Mouse (Mus musculus): ENCODE measurements around the gene Dcaf1. TPM values are rescaled to one million over a fixed set of nuclear protein-coding genes. Genes with fewer than 3 reads are reported as not detected.

Gene Dcaf1
- polyA plus RNA-seq, 1 experiment from 2014 or later = 21.8 TPM

DNA sequence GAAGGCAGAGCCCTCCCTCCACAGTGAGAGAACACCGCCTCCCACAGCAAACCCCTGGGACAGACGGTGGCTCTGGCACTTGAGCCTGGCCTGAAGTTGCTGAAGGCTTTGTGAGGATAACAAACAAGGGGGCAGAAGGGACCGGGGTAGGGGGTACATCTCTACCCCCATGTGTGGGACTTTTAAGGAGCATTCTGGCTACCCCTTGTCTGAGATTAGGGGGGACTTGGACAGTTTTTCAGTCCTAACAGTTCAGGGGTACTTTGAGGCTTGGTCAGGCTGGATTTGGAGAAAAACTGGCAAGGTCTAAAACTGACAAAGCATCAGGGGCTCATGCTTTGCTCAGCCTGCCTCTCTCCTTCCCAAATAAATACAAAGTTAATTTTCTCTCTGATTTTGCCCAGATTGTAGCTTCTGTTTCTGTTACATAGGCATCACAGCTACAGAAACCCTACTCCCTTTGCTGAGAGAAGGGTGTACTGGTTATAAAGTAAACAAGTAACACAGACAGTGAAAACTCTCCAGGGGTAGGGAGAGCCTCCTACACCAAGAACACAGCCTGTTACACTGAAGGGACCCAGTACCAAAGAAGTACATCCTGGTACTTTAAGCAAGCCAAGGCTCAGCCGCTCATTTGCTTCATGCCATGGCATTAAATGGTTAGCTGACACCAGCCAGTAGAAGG, 59.5 kb downstream of the Dcaf1 start:
- H3K9ac ChIP-seq = 0 out of 2 replicates have a peak overlapping the region, but pooled peaks have one; percentile 24
- H3K4me3 ChIP-seq = no peak overlapping the region
- H3K4me1 ChIP-seq = peaks cover 40% of the 10 kb centered on the region
- ATAC-seq (ENCODE audit: insufficient number of reproducible peaks, insufficient read depth, low FRiP score, low TSS enrichment) = no peak
- H3K36me3 ChIP-seq = peaks cover 79% of the 10 kb centered on the region
- 61% methylated on average over 4 of the region's 4 CpGs for WGBS
- H3K9me3 ChIP-seq = no peaks in the 10 kb centered on the region
- no peaks in the 10 kb centered on the region for H3K27me3 ChIP-seq
- no peak overlapping the region for H3K4me2 ChIP-seq (replicated peaks)
- H3K27ac ChIP-seq = no peak overlapping the region

DNA sequence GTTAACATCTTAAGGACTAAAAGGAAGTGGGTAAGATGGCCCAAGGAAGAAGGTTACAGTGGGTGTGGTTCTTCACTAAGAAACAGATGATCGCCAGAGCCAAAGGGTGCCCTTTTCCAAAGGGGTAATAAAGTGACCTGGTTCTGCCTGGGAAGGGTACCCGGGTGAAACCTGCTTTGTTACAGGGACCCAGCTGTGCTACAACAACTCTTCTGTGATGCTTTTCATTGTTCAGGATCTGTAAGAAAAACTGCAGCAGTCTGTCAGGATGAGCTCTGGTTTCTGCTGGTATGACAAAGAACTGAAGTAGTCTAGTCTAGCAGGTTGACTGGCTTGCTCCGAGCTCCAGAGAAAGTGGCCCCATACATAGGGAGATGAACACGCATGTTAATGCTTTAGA, 60.5 kb downstream of the Dcaf1 start:
- no peak overlapping the region for H3K27ac ChIP-seq
- peaks cover 71% of the 10 kb centered on the region for H3K36me3 ChIP-seq
- WGBS = 76% methylated on average over 4 of the region's 4 CpGs
- peaks cover 40% of the 10 kb centered on the region for H3K4me1 ChIP-seq
- no peaks in the 10 kb centered on the region for H3K9me3 ChIP-seq
- no peak overlapping the region for H3K4me2 ChIP-seq (replicated peaks)
- ATAC-seq (ENCODE audit: insufficient number of reproducible peaks, insufficient read depth, low FRiP score, low TSS enrichment) = no peak
- H3K9ac ChIP-seq = no peak overlapping the region
- no peak overlapping the region for H3K4me3 ChIP-seq
- H3K27me3 ChIP-seq = no peaks in the 10 kb centered on the region

- ATAC-seq (ENCODE audit: insufficient number of reproducible peaks, insufficient read depth, low FRiP score, low TSS enrichment) = no peak
- WGBS = 83% methylated on average over 3 of the region's 3 CpGs
- Histone ChIP-seq H3K36me3 (peaks cover 66% of the 10 kb centered on the region), H3K4me1 (peaks cover 44% of the 10 kb centered on the region), H3K9ac (peak overlapping the region; percentile 24; the same call in 1 of the 2 replicates), H3K27ac (no peak overlapping the region), H3K9me3 (no peaks in the 10 kb centered on the region), H3K27me3 (no peaks in the 10 kb centered on the region), H3K4me2 (replicated peaks) (peak overlapping the region; percentile 95), H3K4me3 (peak overlapping the region; percentile 99; the same call in 1 of the 2 replicates)
Observed at GRCm38 (mm10) chr9:106883085-106883484, 61.4 kb downstream of the Dcaf1 start.

DNA sequence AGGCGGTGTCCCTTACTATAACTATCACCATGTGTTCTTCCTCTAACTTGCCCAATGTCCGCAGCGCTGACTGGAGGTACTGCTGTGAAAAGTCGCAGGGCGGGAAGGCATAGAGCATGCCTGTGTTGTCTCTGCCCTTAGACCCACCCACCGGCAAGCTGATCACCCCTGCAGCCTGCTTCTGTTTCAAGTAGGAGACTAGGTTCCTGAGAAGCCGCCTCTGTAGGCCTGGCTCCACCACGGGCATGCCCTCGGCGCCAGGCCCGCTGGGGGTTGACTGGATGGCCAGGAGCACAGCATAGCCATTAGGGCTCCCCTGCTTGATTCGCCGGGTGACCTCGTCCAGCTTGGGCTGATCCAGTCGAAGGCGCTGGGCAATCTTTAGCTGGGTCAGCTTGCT, 62.6 kb downstream of the Dcaf1 start:
- H3K9ac ChIP-seq = peak overlapping the region; percentile 98
- no peaks in the 10 kb centered on the region for H3K9me3 ChIP-seq
- H3K27me3 ChIP-seq = no peaks in the 10 kb centered on the region
- WGBS = 23% methylated on average over 16 of the region's 16 CpGs
- peak overlapping the region; percentile 95 for H3K4me2 ChIP-seq (replicated peaks)
- peak overlapping the region; percentile 31; the same call in 1 of the 2 replicates for H3K27ac ChIP-seq
- ATAC-seq (ENCODE audit: insufficient number of reproducible peaks, insufficient read depth, low FRiP score, low TSS enrichment) = no peak
- H3K4me1 ChIP-seq = peaks cover 44% of the 10 kb centered on the region
- peaks cover 65% of the 10 kb centered on the region for H3K36me3 ChIP-seq
- H3K4me3 ChIP-seq = peak overlapping the region; percentile 99

DNA sequence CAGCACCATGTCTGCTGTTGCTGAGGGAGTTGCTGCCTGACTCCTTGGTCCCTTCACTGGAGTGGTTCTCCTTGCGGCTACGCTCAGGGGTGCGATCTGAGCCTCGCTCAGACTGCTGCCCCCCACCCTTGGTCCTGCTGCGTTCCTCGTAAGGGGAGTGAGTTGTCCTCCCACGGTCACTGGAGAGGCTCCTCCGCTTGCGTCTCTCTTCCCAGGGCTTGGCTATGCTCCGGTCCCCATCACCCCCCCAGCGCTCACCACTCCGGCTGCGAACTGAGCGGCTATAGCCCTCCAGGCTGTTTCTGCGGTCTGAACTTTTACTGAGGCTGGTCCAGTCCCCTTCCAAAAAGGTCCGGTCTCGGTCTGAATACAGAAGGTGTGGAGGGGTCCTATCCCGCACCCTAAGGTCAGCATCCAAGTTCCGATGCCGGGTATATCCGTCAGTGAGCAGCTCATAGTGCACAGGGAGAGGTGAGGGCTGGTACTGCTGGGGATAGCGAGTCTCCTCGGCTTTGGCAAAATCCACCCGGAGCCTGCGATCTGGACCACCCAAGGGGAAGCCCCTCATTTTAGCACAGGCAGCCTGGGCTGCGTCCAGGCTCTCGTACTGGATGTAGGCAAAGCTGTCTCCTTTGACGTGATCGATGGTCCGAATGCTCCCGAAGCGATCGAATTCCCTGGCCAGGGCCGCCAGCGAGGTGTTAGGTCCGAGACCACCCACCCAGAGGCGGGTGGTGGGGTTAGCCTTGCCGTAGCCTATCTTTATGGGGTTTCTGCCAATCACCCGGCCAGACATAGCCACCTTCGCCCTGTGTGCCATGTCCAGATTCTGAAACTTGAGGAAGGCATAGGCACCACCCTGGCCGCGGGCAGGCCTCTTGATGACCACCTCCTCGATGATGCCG, 63.6 kb downstream of the Dcaf1 start:
- Histone ChIP-seq H3K9me3 (no peaks in the 10 kb centered on the region), H3K4me3 (peak overlapping the region; percentile 99), H3K36me3 (peaks cover 67% of the 10 kb centered on the region), H3K4me1 (peaks cover 51% of the 10 kb centered on the region), H3K27me3 (no peaks in the 10 kb centered on the region), H3K27ac (peak overlapping the region; percentile 92; the same call in 1 of the 2 replicates), H3K4me2 (replicated peaks) (peak overlapping the region; percentile 95), H3K9ac (peak overlapping the region; percentile 98)
- 21% methylated on average over 44 of the region's 44 CpGs for whole genome bisulfite sequencing
- no peak for ATAC-seq (ENCODE audit: insufficient number of reproducible peaks, insufficient read depth, low FRiP score, low TSS enrichment)

DNA sequence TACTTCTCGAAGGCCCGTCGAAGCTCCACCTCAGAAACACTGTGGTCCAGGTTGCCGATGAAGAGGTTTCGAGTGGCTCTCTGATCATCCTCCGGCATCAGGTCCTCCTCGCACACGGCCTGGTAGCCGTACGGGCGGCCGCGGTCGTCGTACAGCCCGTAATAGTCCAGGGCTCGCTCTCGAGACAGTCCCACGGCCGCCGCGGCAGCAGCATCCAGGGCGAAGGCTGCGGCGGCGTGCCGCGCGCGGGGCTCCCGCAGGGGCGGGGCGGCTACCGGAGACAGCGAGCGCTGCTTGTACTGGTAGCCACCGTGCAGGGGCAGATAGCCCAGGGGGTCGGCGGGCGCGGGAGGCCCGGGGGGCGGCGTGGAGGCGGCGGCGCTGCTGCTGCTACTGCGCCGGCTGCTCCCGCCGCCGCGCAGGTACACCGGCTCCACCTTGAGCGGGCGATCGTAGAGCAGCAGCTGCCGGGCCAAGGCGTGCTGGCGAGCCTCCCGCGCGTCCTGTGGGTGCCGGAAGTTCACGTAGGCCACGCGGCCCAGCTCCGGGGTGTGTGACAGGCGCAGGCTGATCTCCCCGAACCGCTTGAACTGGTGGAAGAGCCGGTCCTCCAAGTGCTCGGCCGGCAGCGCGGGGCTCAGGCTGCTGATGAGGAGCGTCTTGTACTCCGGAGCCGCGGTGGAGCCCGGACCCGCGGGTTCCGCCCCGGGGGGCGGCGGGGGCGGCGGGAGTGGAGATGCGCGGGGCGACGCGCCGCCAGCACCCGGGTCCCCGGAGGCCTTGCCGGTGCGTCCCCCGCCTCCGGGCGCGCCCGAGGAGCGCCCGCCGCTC, 64.4 kb downstream of the Dcaf1 start:
- Histone ChIP-seq H3K4me3 (peak overlapping the region; percentile 99), H3K27me3 (no peaks in the 10 kb centered on the region), H3K9ac (peak overlapping the region; percentile 98), H3K36me3 (peaks cover 70% of the 10 kb centered on the region), H3K9me3 (no peaks in the 10 kb centered on the region), H3K4me2 (replicated peaks) (peak overlapping the region; percentile 95), H3K4me1 (peaks cover 60% of the 10 kb centered on the region), H3K27ac (peak overlapping the region; percentile 92)
- under 1% methylated on average over 89 of the region's 107 CpGs for WGBS
- ATAC-seq (ENCODE audit: insufficient number of reproducible peaks, insufficient read depth, low FRiP score, low TSS enrichment) = no peak

DNA sequence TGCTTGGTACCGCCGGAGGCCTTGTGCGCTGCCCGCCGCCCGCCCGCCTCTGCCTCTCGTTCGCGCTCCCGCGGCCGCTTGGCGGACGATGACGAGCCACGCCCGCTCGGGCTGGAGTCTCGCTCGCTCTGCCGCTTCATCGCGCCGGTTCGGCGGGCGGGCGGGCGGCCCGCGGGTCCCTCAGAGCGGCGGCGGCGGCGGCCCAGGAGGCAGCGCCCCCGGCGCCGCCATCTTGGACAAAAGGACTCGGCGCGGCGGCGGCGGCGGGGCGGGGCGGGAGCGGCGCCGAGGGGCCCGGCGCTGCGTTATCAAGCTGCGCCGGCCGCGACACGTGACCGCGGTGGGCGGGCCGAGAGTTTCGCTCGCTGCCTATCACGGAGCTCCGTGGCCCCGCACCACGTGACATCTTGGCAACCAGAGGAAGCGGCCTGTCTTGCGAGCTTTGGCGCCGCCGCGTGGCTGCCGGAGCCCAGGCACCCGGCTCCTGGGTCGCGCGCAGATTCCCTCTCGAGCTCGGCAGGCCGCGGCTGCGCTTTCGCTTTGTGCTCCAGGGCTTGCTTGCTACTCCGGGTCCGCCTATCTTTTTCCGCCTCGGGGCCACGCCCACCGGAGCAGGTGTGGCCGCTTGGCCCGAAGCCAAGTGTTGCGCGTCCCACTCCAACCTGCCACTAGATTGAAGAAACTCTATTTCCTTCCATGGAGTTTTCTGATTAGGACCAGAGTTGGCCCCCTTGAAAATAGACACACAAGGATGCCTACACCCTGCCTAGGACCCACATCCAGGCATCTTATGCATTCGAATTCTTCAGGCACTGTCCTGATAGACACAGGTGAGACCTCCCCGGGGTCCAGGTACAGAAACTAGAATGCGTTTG, 65.4 kb downstream of the Dcaf1 start, which contains the start of gene Rbm15b:
Gene Rbm15b, minus strand, starts transcription at position 601 of the 875 bp plus-strand sequence.
- H3K4me3 ChIP-seq = peak within 1 kb of the TSS; percentile 99
- H3K9ac ChIP-seq = peak within 1 kb of the TSS; percentile 98
- peaks cover 61% of the 10 kb centered on the region for H3K36me3 ChIP-seq
- peaks cover 53% of the 10 kb centered on the region for H3K4me1 ChIP-seq
- H3K27me3 ChIP-seq = no peaks in the 10 kb centered on the region
- peak within 1 kb of the TSS; percentile 95 for H3K4me2 ChIP-seq (replicated peaks)
- no peaks in the 10 kb centered on the region for H3K9me3 ChIP-seq
- 3% methylated on average over 79 of the region's 101 CpGs for WGBS
- peak within 1 kb of the TSS; percentile 92 for H3K27ac ChIP-seq
- peak; percentile 41 for ATAC-seq (ENCODE audit: insufficient number of reproducible peaks, insufficient read depth, low FRiP score, low TSS enrichment)

- Histone ChIP-seq H3K36me3 (peaks cover 48% of the 10 kb centered on the region), H3K4me1 (peaks cover 42% of the 10 kb centered on the region), H3K4me2 (replicated peaks) (no peak overlapping the region), H3K27me3 (no peaks in the 10 kb centered on the region), H3K4me3 (no peak overlapping the region), H3K9ac (no peak overlapping the region), H3K27ac (no peak overlapping the region), H3K9me3 (no peaks in the 10 kb centered on the region)
- no peak for ATAC-seq (ENCODE audit: insufficient number of reproducible peaks, insufficient read depth, low FRiP score, low TSS enrichment)
- WGBS = 91% methylated on average over 3 of the region's 3 CpGs
Observed at GRCm38 (mm10) chr9:106888346-106888745, 66.7 kb downstream of the Dcaf1 start.

DNA sequence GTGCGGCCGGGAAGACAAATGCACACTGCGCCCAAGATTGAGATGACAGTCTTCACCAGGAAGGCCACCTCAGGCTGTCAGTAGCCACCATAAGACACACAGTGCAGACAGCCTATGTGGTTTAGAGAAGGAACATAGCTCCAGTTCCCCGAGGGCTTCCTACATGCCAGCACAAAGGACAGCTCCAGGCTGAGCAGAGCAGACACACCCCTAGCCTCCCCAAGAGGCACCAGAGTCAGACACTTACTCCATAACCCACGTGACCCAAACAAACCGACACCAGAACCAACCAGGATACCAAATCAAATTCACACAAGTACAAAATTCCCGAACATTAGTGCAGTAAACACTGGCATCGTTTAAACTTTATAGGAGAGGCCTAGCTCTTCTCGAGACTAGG, 67.6 kb downstream of the Dcaf1 start:
- H3K27ac ChIP-seq = no peak overlapping the region
- peaks cover 41% of the 10 kb centered on the region for H3K36me3 ChIP-seq
- H3K9me3 ChIP-seq = no peaks in the 10 kb centered on the region
- H3K4me3 ChIP-seq = no peak overlapping the region
- no peak overlapping the region for H3K9ac ChIP-seq
- no peak for ATAC-seq (ENCODE audit: insufficient number of reproducible peaks, insufficient read depth, low FRiP score, low TSS enrichment)
- H3K4me1 ChIP-seq = peaks cover 33% of the 10 kb centered on the region
- WGBS = 82% methylated on average over 9 of the region's 9 CpGs
- no peaks in the 10 kb centered on the region for H3K27me3 ChIP-seq
- H3K4me2 ChIP-seq (replicated peaks) = no peak overlapping the region

DNA sequence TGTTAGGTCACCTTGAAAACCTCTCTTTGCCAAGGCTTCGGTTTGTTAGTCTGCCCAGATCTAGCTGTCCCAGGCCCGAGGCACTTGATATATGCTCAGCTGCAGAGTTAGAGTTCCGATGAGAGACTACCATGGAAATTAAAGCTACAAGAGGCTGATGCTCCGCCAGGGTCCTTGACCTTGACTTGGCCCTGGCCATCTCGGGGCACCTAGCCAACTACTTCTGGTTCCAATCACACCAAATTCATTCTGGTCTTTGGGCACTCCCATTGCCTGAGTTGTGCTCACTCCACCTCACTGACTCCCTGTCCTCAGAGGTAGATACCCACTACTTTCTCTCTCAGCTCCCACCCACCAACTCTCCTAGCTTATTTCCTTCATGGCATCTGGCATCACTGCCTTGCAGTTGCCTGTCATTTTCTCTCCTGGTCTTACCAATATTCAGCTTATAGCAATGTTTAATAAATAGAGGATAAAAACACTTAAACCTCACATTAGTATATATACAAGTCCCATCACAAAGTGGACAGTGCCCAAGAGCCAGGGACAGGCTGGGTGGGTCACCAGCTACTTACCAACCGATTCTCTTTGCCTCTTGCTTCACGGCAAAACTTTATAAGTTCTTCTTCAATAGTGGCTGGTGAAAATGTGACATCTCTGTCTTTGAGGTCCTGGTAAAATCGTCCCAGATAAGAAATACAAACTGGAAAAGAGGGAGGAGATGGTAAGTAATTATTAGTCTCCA, 69.0 kb downstream of the Dcaf1 start:
- peaks cover 20% of the 10 kb centered on the region for H3K4me1 ChIP-seq
- H3K27ac ChIP-seq = no peak overlapping the region
- peak overlapping the region; percentile 95 for H3K4me3 ChIP-seq
- peak overlapping the region; percentile 72 for H3K4me2 ChIP-seq (replicated peaks)
- H3K9ac ChIP-seq = peak overlapping the region; percentile 94
- H3K27me3 ChIP-seq = no peaks in the 10 kb centered on the region
- peaks cover 29% of the 10 kb centered on the region for H3K36me3 ChIP-seq
- no peaks in the 10 kb centered on the region for H3K9me3 ChIP-seq
- 64% methylated on average over 8 of the region's 8 CpGs for WGBS
- ATAC-seq (ENCODE audit: insufficient number of reproducible peaks, insufficient read depth, low FRiP score, low TSS enrichment) = no peak

Measured in embryonic facial prominence, embryonic 12.5 days (tissue).